Mouse (Mus musculus): ENCODE measurements around the gene Olfr520. TPM values are rescaled to one million over a fixed set of nuclear protein-coding genes. Genes with fewer than 3 reads are reported as not detected.
"Not testable (repeated sequence)": the region's sequence is repeated elsewhere in the genome, so short reads cannot be mapped to it uniquely, and the experiment has no call there.

Olfr520 gene
- polyA plus RNA-seq, 1 experiment from 2014 or later, result not detected

- Histone ChIP-seq H3K9ac (ENCODE audit: low read depth, low read length) (no peak overlapping the region), H3K36me3 (ENCODE audit: control insufficient read depth, insufficient read depth) (no peaks in the 10 kb centered on the region), H3K4me3 (ENCODE audit: low read depth, low read length) (no peak overlapping the region), H3K27me3 (replicated peaks; ENCODE audit: control insufficient read depth, insufficient read depth, low read length) (0 out of 2 replicates have a peak, but pooled peaks cover 7% of the 10 kb centered on the region), H3K4me1 (replicated peaks; ENCODE audit: control insufficient read depth, insufficient read depth, low read length) (peaks cover 18% of the 10 kb centered on the region), H3K4me2 (replicated peaks; ENCODE audit: low read depth) (no peak overlapping the region), H3K27ac (ENCODE audit: low read depth, low read length) (no peak overlapping the region), H3K9me3 (ENCODE audit: control insufficient read depth) (no peaks in the 10 kb centered on the region)
- no peak for ATAC-seq
- no peak for TF ChIP-seq CTCF (IDR thresholded peaks at IDR 0.05; ENCODE audit: low read depth)
- 89% methylated on average over 4 of the region's 4 CpGs for WGBS
Observed at GRCm38 (mm10) chr7:99712431-99712830, 17.6 kb upstream of the Olfr520 start.

- no peak for ATAC-seq
- Histone ChIP-seq H3K4me2 (replicated peaks; ENCODE audit: low read depth) (no peak overlapping the region), H3K27me3 (replicated peaks; ENCODE audit: control insufficient read depth, insufficient read depth, low read length) (no peaks in the 10 kb centered on the region), H3K27ac (ENCODE audit: low read depth, low read length) (no peak overlapping the region), H3K9ac (ENCODE audit: low read depth, low read length) (no peak overlapping the region), H3K4me1 (replicated peaks; ENCODE audit: control insufficient read depth, insufficient read depth, low read length) (peaks cover 8% of the 10 kb centered on the region), H3K9me3 (ENCODE audit: control insufficient read depth) (no peaks in the 10 kb centered on the region), H3K4me3 (ENCODE audit: low read depth, low read length) (no peak overlapping the region), H3K36me3 (ENCODE audit: control insufficient read depth, insufficient read depth) (no peaks in the 10 kb centered on the region)
- TF ChIP-seq CTCF (IDR thresholded peaks at IDR 0.05; ENCODE audit: low read depth), result no peak
- WGBS, result 90% methylated on average over 2 of the region's 2 CpGs
Observed at GRCm38 (mm10) chr7:99716536-99716935, 13.5 kb upstream of the Olfr520 start.

GRCm38 (mm10) chr7:99734612-99735011, 4.5 kb downstream of the Olfr520 start:
- Histone ChIP-seq H3K9me3 (ENCODE audit: control insufficient read depth) (no peaks in the 10 kb centered on the region), H3K4me1 (replicated peaks; ENCODE audit: control insufficient read depth, insufficient read depth, low read length) (no peaks in the 10 kb centered on the region), H3K4me3 (ENCODE audit: low read depth, low read length) (no peak overlapping the region), H3K9ac (ENCODE audit: low read depth, low read length) (no peak overlapping the region), H3K36me3 (ENCODE audit: control insufficient read depth, insufficient read depth) (no peaks in the 10 kb centered on the region), H3K27me3 (replicated peaks; ENCODE audit: control insufficient read depth, insufficient read depth, low read length) (no peaks in the 10 kb centered on the region), H3K27ac (ENCODE audit: low read depth, low read length) (no peak overlapping the region), H3K4me2 (replicated peaks; ENCODE audit: low read depth) (no peak overlapping the region)
- ATAC-seq, result no peak
- no peak for TF ChIP-seq CTCF (IDR thresholded peaks at IDR 0.05; ENCODE audit: low read depth)
- WGBS, result 94% methylated on average over 2 of the region's 2 CpGs

GRCm38 (mm10) chr7:99735491-99735890, 5.4 kb downstream of the Olfr520 start:
- H3K9me3 ChIP-seq (ENCODE audit: control insufficient read depth); H3K27me3 ChIP-seq (replicated peaks; ENCODE audit: control insufficient read depth, insufficient read depth, low read length); H3K4me3 ChIP-seq (ENCODE audit: low read depth, low read length); ATAC-seq; H3K4me1 ChIP-seq (replicated peaks; ENCODE audit: control insufficient read depth, insufficient read depth, low read length); H3K36me3 ChIP-seq (ENCODE audit: control insufficient read depth, insufficient read depth); H3K4me2 ChIP-seq (replicated peaks; ENCODE audit: low read depth); H3K27ac ChIP-seq (ENCODE audit: low read depth, low read length); H3K9ac ChIP-seq (ENCODE audit: low read depth, low read length): not testable (repeated sequence)
- 92% methylated on average over 9 of the region's 9 CpGs for WGBS

- H3K4me1 ChIP-seq (replicated peaks; ENCODE audit: control insufficient read depth, insufficient read depth, low read length), result no peaks in the 10 kb centered on the region
- no peak overlapping the region for H3K27ac ChIP-seq (ENCODE audit: low read depth, low read length)
- no peak overlapping the region for H3K9ac ChIP-seq (ENCODE audit: low read depth, low read length)
- no peak overlapping the region for H3K4me3 ChIP-seq (ENCODE audit: low read depth, low read length)
- ATAC-seq, result no peak
- no peak overlapping the region; the same call in 1 of the 2 replicates for H3K4me2 ChIP-seq (replicated peaks; ENCODE audit: low read depth)
- H3K36me3 ChIP-seq (ENCODE audit: control insufficient read depth, insufficient read depth), result no peaks in the 10 kb centered on the region
- 57% methylated on average over 9 of the region's 9 CpGs for WGBS
- no peaks in the 10 kb centered on the region for H3K9me3 ChIP-seq (ENCODE audit: control insufficient read depth)
- TF ChIP-seq CTCF (IDR thresholded peaks at IDR 0.05; ENCODE audit: low read depth), result no peak
- H3K27me3 ChIP-seq (replicated peaks; ENCODE audit: control insufficient read depth, insufficient read depth, low read length), result no peaks in the 10 kb centered on the region
Observed at GRCm38 (mm10) chr7:99739276-99739675, 9.2 kb downstream of the Olfr520 start.

- TF ChIP-seq CTCF (IDR thresholded peaks at IDR 0.05; ENCODE audit: low read depth), result no peak
Observed at GRCm38 (mm10) chr7:99763207-99763606, 33.1 kb downstream of the Olfr520 start, which contains the start of gene Olfr521. TSS of gene Olfr521 (plus strand) at chr7:99763507.

GRCm38 (mm10) chr7:99781385-99781784, 51.3 kb downstream of the Olfr520 start:
- no peak for ATAC-seq
- no peaks in the 10 kb centered on the region for H3K9me3 ChIP-seq (ENCODE audit: control insufficient read depth)
- no peak overlapping the region for H3K4me3 ChIP-seq (ENCODE audit: low read depth, low read length)
- no peak overlapping the region for H3K9ac ChIP-seq (ENCODE audit: low read depth, low read length)
- H3K36me3 ChIP-seq (ENCODE audit: control insufficient read depth, insufficient read depth), result no peaks in the 10 kb centered on the region
- 70% methylated on average over 5 of the region's 5 CpGs for WGBS
- H3K27ac ChIP-seq (ENCODE audit: low read depth, low read length), result no peak overlapping the region
- H3K4me2 ChIP-seq (replicated peaks; ENCODE audit: low read depth), result no peak overlapping the region
- H3K27me3 ChIP-seq (replicated peaks; ENCODE audit: control insufficient read depth, insufficient read depth, low read length), result no peaks in the 10 kb centered on the region
- H3K4me1 ChIP-seq (replicated peaks; ENCODE audit: control insufficient read depth, insufficient read depth, low read length), result no peaks in the 10 kb centered on the region
- TF ChIP-seq CTCF (IDR thresholded peaks at IDR 0.05; ENCODE audit: low read depth), result no peak

More at GRCm38 (mm10) chr7:99763207-99763606, 33.1 kb downstream of the Olfr520 start, which contains the start of gene Olfr521:
- Histone ChIP-seq H3K4me2 (replicated peaks; ENCODE audit: low read depth) (no peak within 1 kb of the TSS), H3K9me3 (ENCODE audit: control insufficient read depth) (peaks cover 8% of the 10 kb centered on the region), H3K36me3 (ENCODE audit: control insufficient read depth, insufficient read depth) (no peaks in the 10 kb centered on the region), H3K27ac (ENCODE audit: low read depth, low read length) (no peak within 1 kb of the TSS), H3K4me1 (replicated peaks; ENCODE audit: control insufficient read depth, insufficient read depth, low read length) (no peaks in the 10 kb centered on the region), H3K9ac (ENCODE audit: low read depth, low read length) (no peak within 1 kb of the TSS), H3K27me3 (replicated peaks; ENCODE audit: control insufficient read depth, insufficient read depth, low read length) (no peaks in the 10 kb centered on the region), H3K4me3 (ENCODE audit: low read depth, low read length) (no peak within 1 kb of the TSS)
- 97% methylated on average over 2 of the region's 2 CpGs for WGBS
- ATAC-seq, result no peak

Measured in intestine, postnatal 0 days (tissue).